Mouse (Mus musculus): ENCODE measurements around the gene Aqp8. TPM values are rescaled to one million over a fixed set of nuclear protein-coding genes. Genes with fewer than 3 reads are reported as not detected.

Gene Aqp8
- 2.6 TPM for polyA plus RNA-seq (2014; fragmentation: Illumina TruSeq; extraction: RNeasy Lipid Tissue Mini Kit (QIAGEN cat#74804); ENCODE audit: low read depth, low replicate concordance)

GRCm38 (mm10) chr7:123462070-123462501 lies at the start of gene Aqp8:
Gene Aqp8, plus strand, starts transcription at chr7:123462291.

GRCm38 (mm10) chr7:123500239-123501219 lies 38.4 kb downstream of the Aqp8 start, which contains the start of gene Zkscan2:
Gene Zkscan2, minus strand, starts transcription at chr7:123500449.

Other genes with a start within 250 kb of the Aqp8 start
- gene Slc5a11, start 247.5 kb upstream of the Aqp8 start, polyA plus RNA-seq (2014; fragmentation: Illumina TruSeq; extraction: RNeasy Lipid Tissue Mini Kit (QIAGEN cat#74804); ENCODE audit: low read depth, low replicate concordance) = not detected
- 29.8 TPM for gene Lcmt1, start 92.5 kb upstream of the Aqp8 start, polyA plus RNA-seq (2014; fragmentation: Illumina TruSeq; extraction: RNeasy Lipid Tissue Mini Kit (QIAGEN cat#74804); ENCODE audit: low read depth, low replicate concordance)
- gene Arhgap17, start 92.4 kb upstream of the Aqp8 start, polyA plus RNA-seq (2014; fragmentation: Illumina TruSeq; extraction: RNeasy Lipid Tissue Mini Kit (QIAGEN cat#74804); ENCODE audit: low read depth, low replicate concordance) = 12.7 TPM
- 0.24 TPM for gene Zkscan2, start 38.2 kb downstream of the Aqp8 start, polyA plus RNA-seq (2014; fragmentation: Illumina TruSeq; extraction: RNeasy Lipid Tissue Mini Kit (QIAGEN cat#74804); ENCODE audit: low read depth, low replicate concordance)